Mouse (Mus musculus): ENCODE results near the gene Zswim8.

DNA sequence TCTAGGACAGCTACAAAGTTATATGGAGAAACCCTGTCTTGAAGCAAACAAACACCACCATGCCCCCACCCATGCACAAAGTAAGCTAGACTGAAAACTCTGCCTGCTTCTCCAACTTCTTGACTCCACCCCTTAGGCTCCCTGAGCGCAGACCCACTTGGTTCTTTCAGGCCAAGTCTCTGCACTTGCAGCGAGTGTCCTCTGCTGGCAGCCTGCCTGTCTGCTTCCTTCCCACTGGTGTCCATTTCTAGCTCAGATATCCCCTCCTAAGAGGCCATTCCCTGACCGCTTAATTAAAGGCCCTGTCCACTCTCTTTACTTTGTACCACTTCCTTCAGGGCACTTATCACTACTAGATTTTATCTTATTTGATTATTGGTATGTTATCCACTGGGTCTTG, 36.3 kb downstream of the Zswim8 start:
- TF ChIP-seq CTCF (IDR thresholded peaks at IDR 0.05; ENCODE audit: low read depth) (peak; percentile 24; the same call in 1 of the 2 replicates), EP300 (IDR thresholded peaks at IDR 0.05; ENCODE audit: low read depth) (no peak)

All from liver, postnatal 0 days (tissue).